Mouse (Mus musculus) brain, embryonic 18.5 days (tissue): ENCODE data around the gene Hnrnph3.

ENCODE experiments used
- DNase-seq: peaks from one replicate; pipeline ENCODE4 v3.0.0-alpha.2; 2012; ENCODE audit warnings: low read depth, low spot score

Hnrnph3 gene

GRCm38 (mm10) chr10:62987341-62987740, 36.7 kb downstream of the Hnrnph3 start:
- no peak for DNase-seq

DNA sequence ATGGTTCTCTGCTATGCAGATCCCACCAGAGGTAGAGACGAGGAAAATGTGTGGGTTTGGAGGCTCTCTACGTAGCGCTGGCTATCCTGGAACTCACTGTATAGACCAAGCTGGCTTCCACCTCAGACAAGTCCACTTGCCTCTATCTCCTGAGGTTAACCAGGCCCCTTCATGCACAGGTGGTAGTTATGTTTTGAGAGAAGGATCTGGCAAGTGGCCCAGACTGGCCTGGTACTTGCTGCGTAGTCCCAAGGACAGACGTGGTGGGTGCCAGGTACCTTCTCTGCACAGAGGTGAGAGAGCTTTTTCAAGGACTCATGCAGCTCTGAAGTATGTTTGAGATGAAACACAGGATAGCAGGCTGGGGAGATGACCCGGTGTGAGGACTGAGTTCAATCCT, 39.5 kb downstream of the Hnrnph3 start:
- DNase-seq: no peak

DNA sequence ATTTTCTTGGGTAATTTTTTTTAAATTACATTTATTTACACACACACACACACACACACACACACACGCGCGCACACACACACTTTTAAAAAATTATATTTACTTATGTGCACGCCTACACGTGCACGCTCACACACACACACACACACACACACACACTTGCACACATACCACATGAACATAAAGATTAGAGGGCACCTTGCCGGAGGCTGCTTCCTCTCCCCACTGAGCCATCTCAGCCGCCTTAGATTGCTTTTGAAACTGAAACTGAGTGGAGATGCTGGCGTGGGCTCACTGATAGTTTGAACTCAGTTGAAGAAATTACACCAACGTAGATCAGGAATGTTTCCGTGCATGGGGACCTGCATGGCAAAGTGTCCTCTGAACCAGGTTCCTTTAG, 39.9 kb downstream of the Hnrnph3 start:
- no peak for DNase-seq

DNA sequence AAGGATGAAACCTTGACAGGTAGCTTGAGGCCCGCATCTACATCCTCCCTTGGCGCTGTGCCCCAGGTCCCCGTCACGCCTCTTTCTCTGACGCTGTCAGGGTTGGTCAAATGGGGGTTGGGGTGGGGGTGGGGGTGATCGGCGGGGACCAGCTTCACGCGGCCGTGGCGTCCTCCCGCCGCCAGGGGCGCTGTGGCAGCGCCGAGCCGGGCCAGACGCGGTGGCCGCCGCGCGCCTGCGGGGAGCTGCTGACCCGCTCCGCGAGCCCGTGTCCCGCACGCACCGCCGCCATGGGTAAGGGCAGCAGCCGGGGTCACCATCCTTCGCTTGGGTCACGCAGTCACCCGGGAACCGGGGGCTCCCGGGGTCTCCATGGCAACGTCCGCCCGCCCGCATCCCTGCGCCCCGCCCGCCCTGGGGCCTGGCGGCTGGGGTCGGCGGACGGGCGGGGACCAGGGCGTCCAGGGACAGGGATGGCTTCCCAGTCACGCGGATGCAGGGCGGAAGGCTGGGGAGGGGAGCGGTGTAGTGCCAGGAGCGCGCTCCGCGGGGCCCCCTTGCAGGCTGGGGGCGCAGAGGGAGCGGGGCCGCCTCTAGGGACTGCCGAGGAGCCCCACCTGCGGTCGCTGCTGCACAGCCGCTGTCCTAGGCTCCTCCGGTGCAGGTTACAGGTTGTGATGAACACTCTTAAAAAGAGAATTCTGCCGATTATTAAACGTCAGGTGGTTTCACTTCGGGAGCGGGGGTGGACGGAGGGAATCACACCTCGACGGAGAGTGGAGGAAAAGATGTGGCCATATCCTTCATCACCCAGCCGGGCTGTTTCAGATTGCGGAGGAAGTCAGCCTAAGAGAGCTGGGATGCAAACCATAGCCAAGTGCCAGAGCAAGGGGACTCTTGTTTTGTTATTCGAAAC, 43.7 kb downstream of the Hnrnph3 start, which contains the start of gene Rufy2:
Rufy2 (plus strand) TSS at position 185 of the 916 bp plus-strand sequence.
- peak; percentile 70 for DNase-seq

DNA sequence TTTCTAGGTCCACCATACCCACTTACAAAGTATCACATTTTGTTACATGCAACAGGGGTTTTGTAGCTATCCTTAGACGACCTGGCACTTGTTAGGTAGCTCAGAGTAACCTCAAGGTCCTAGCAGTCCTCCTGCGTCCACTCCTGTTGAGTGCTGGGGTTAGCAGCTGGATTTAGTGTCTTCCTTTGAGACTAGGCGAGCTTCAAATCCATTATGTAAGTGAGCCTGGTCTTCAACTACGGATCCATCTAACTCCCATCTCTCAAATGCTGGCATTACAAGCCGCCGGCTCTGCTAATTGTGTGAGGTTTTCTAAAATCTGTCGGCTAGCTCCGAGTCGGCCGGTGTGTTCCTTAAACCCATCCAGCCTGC, 44.4 kb downstream of the Hnrnph3 start:
- DNase-seq: no peak

DNA sequence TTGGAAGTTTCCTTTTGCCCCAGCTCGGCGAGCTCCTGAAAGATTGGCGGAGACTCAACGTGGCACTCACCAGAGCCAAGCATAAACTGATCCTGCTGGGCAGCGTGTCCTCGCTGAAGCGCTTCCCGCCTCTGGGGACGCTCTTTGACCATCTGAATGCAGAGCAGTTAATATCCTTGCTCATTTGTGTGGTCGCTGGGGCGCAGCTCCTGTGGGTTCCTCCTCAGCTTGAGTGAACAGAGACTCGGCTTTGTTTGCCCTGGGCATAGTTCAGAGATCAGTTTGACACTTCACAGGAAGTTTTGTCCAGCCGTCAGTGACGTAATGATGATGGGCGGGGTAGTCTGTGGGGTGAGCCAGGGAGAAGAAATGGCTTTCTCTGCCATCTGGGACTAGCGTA, 52.2 kb downstream of the Hnrnph3 start:
- no peak for DNase-seq

DNA sequence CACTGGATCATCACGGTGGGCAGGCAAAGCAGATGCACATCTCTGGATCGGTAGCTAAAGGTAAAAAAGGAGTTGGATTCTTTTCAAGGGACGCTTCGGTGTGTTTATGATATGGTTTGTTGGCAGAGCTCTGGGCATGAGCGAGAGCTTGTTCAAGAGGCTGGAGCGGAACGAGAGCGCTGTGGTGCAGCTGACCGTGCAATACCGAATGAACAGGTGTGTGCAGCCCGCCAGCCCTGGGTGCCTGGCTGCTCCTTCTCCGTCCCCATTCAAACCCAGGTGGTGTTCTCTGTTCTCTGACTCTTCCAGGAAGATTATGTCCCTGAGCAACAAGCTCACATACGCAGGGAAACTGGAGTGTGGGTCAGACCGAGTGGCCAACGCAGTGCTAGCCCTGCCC, 57.7 kb downstream of the Hnrnph3 start:
- DNase-seq: no peak

- no peak for DNase-seq
Measured at GRCm38 (mm10) chr10:62965796-62966195, 58.2 kb downstream of the Hnrnph3 start.
